Mouse (Mus musculus) 3134 (cell line): ENCODE measurements at regions not wholly inside any gene's neighbourhood (a gene's known extent, or its start where the extent isn't known, plus 50 kb on each side); places are given as distances from the start of the nearest gene placed in this dataset.

ENCODE experiments used
- DNase-seq: peaks from one replicate; pipeline ENCODE4 v3.0.0-alpha.2; 2011; ENCODE audit warnings: low spot score; ENCODE audit not compliant: insufficient read length; ENCODE audit errors: extremely low read depth

- DNase-seq, result no peak
These were observed 284.8 kb upstream of the Kif2b start for GRCm38 (mm10) chr11:91862138-91862537.

- DNase-seq, result peak; percentile 15
These were observed 279.1 kb upstream of the Kif2b start for GRCm38 (mm10) chr11:91856473-91856872.

GRCm38 (mm10) chr11:91831113-91831512, 253.8 kb upstream of the Kif2b start:
- no peak for DNase-seq

GRCm38 (mm10) chr11:91820826-91821225, 243.5 kb upstream of the Kif2b start:
- no peak for DNase-seq
